Mouse (Mus musculus) ES-E14 (cell line): Measurements from ENCODE around the gene Ube2g2.

Experiments
- CHD2 ChIP-seq: IDR thresholded peaks from 2 replicates; pipeline ENCODE4 v1.6.1; 2014; ENCODE audit warnings: mild to moderate bottlenecking, low read depth, low read length, inconsistent platforms
- MAFK ChIP-seq: IDR thresholded peaks from 2 replicates; pipeline ENCODE4 v1.6.1; 2014; ENCODE audit warnings: mild to moderate bottlenecking, low read depth, low read length, inconsistent platforms; ENCODE audit not compliant: insufficient read depth
- ZNF384 ChIP-seq: IDR thresholded peaks from 2 replicates; pipeline ENCODE4 v1.6.1; 2012; ENCODE audit warnings: low read depth, low read length, inconsistent platforms

- TF ChIP-seq ZNF384 (no peak), CHD2 (no peak), MAFK (no peak)
Measured at GRCm38 (mm10) chr10:77605368-77605767, 16.7 kb upstream of the Ube2g2 start.
